Mouse (Mus musculus): ENCODE results near the gene Trim24.
A peak's percentile ranks its signal among the peaks of the same experiment; 100 is the strongest.
"Not testable (repeated sequence)": the region's sequence is repeated elsewhere in the genome, so short reads cannot be mapped to it uniquely, and the experiment has no call there.

Trim24 gene

GRCm38 (mm10) chr6:37870245-37871136 is at the start of gene Trim24:
Gene Trim24, plus strand, starts transcription at chr6:37870811.
- DNase-seq (ENCODE audit: low spot score) = peak; percentile 97

DNA sequence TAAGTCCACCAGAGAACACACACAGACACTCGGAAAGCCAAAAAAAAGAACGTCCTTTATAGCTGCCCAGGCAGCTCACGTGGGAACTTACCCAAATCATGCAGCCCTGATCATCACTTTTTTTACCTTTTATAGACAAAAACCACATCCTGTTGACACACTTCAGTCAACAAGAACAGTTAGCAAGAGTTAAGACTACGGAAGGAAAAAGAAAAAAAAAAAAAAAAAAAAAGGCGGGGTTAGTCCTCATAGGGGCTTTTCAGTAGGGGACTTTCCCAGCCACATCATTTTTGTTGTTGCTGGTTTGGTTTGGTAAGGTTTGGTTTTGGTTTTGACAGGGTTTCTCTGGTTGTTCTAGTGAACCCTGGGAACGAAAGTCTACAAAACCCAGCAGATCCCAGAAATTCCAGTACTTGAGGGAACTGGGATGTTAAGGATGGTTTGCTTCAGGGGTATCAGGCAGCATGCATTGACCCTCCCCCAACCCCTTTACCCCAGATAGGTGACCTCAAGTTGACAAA is 49.0 kb upstream of the Trim24 start:
- DNase-seq (ENCODE audit: low spot score) = no peak

GRCm38 (mm10) chr6:37822390-37822789 is 48.2 kb upstream of the Trim24 start:
- DNase-seq (ENCODE audit: low spot score) = no peak

- DNase-seq (ENCODE audit: low spot score) = no peak
Observed at GRCm38 (mm10) chr6:37823731-37824130, 46.9 kb upstream of the Trim24 start.

GRCm38 (mm10) chr6:37825331-37826115 is 45.1 kb upstream of the Trim24 start:
- DNase-seq (ENCODE audit: low spot score) = not testable (repeated sequence)

DNA sequence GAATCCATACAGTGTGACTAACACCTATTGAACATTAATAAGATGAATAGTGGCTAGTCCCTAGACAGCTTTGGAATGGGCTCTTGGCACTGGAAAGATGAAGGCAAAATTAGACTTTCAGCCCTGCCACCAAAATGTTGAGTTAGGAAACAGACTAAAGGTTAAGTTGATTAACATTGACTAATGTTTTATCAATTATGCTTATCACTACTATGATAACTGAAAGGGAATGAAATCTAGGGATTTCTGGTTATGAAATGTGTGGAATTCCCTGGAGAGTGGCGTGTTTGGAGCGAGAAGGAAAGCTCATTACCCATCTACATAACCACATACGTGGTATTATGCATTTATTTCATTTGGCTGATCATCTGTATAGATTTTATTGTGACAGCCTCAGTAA is 41.7 kb upstream of the Trim24 start:
- no peak for DNase-seq (ENCODE audit: low spot score)

DNA sequence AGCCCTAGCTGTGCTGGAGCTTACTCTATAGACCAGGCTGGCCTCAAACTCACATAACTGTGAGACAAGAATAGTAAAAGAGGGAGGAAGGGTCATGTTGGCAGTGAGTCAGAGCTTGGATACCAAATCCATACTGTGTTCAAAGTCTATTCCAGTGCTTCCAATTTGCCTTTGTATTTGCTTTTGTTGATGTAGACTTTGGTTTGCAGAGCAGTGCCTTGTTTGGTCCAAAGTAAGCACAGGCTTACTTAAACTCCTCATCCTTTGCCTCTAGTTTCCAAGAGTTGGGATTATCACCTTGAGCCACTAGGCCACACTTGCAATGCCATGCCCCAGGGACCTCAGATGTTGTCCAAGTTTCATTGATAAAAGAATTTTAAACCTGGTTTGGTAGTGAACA is 41.0 kb upstream of the Trim24 start:
- no peak for DNase-seq (ENCODE audit: low spot score)

- no peak for DNase-seq (ENCODE audit: low spot score)
Observed at GRCm38 (mm10) chr6:37833691-37834090, 36.9 kb upstream of the Trim24 start.

- DNase-seq (ENCODE audit: low spot score) = not testable (repeated sequence)
Observed at GRCm38 (mm10) chr6:37836951-37837565, 33.6 kb upstream of the Trim24 start.

- no peak for DNase-seq (ENCODE audit: low spot score)
Observed at GRCm38 (mm10) chr6:37842779-37843605, 27.6 kb upstream of the Trim24 start.

DNA sequence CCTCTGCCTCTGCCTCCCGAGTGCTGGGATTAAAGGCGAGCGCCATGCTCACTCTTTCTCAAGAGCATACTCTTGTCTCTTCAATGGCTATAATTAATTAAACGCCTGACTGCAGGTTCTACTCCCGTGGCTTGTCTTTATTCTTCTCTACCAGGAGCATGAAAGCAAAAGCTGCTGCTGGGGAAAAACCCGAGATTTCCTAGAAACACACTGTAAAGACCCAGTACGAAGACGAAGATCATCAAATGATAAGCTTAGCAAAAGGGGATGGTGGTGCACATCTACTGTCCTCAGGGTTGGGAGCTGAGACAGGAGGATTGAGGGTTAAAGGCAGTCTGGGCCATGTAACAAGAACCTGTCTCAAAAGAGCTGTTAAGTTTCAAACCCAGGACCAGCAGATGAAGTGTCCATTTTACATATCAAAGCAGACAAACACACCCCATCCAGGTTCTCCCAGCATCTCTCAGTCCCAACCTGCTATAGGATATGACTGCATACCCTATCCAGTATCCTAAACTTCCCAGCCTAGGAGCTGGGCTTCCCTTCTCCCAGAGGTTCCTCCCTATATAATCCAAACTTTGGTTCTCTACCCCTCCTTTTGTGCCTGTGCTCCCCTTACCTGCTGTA is 26.9 kb upstream of the Trim24 start:
- no peak for DNase-seq (ENCODE audit: low spot score)

DNA sequence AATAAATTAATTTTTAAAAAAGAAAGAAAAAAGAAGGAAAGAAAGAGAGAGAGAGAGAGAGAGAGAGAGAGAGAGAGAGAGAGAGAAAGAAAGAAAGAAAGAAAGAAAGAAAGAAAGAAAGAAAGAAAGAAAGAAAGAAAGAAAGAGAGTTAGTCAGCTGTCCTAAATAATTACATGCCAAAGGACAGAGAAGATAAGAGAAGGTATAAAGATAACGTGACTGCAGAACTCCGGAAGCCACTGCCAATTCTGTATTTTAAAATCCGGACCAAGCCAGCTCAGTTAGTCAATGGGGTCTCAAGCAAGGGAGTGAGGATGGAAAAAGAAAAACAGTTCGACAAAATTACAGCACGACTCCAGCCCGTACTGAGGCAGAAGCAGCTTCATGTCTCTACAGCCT is 25.7 kb upstream of the Trim24 start:
- not testable (repeated sequence) for DNase-seq (ENCODE audit: low spot score)

- not testable (repeated sequence) for DNase-seq (ENCODE audit: low spot score)
Observed at GRCm38 (mm10) chr6:37847531-37847930, 23.1 kb upstream of the Trim24 start.

- no peak for DNase-seq (ENCODE audit: low spot score)
Observed at GRCm38 (mm10) chr6:37851352-37851751, 19.3 kb upstream of the Trim24 start.

GRCm38 (mm10) chr6:37853289-37853688 is 17.3 kb upstream of the Trim24 start:
- DNase-seq (ENCODE audit: low spot score) = no peak

GRCm38 (mm10) chr6:37855384-37855783 is 15.2 kb upstream of the Trim24 start:
- DNase-seq (ENCODE audit: low spot score) = no peak

DNA sequence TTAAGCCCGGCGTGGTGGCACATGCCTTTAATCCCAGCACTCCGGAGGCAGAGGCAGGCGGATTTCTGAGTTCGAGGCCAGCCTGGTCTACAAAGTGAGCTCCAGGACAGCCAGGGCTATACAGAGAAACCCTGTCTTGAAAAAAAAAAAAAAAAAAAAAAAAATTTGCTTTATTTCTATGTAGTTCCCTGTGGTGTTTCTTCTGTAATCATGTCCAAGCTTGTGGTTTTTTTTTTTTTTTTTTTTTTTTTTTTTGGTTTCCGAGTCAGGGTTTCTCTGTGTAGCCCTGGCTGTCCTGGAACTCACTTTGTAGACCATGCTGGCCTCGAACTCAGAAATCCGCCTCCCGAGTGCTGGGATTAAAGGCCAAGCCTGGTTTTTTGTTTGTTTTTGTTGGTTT is 14.3 kb upstream of the Trim24 start:
- DNase-seq (ENCODE audit: low spot score) = not testable (repeated sequence)

GRCm38 (mm10) chr6:37857196-37857874 is 13.3 kb upstream of the Trim24 start:
- DNase-seq (ENCODE audit: low spot score) = no peak

DNA sequence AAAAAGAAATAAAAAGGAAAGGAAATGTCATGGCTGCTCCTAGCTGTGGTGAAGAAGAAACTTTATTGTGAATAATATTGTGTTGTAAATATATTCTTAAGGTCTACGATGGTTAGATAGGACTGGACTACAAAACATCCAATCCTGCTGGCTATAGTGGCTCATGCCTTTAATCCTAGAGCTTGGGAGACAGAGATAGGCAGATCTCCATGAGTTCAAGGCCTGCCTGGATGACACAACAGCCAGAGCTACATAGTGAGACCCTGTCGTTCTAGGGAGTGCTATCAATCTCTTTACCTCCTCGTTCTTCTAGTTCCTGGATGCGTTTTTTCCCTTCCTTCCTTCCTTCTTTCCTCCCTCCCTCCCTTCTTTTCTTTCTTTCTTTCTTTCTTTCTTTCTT is 12.5 kb upstream of the Trim24 start:
- DNase-seq (ENCODE audit: low spot score) = no peak

DNA sequence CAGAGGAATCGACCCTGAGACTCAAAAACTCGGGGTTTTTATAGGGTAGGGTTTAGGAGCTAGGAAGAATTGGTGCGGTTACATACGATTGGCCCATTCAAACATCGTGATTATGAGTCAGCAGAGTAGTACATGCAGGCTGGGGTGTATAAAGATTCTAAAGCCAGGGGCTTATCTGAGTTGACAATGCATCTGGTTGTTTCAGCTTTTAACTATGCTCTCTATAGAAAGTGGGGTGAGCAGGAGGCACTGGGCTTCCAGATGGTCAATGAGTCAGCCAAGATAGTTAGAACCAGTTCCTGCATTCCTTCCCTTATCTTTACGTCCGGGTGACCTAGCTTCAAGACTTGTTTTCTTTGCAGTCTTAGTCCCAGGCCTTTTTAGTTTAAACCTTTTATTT is 7.7 kb upstream of the Trim24 start:
- no peak for DNase-seq (ENCODE audit: low spot score)

Measured in ovary, postnatal 36 days (tissue).